Mouse (Mus musculus): ENCODE data around the gene Mr1.
A peak's percentile ranks its signal among the peaks of the same experiment; 100 is the strongest.

The Mr1 gene

DNA sequence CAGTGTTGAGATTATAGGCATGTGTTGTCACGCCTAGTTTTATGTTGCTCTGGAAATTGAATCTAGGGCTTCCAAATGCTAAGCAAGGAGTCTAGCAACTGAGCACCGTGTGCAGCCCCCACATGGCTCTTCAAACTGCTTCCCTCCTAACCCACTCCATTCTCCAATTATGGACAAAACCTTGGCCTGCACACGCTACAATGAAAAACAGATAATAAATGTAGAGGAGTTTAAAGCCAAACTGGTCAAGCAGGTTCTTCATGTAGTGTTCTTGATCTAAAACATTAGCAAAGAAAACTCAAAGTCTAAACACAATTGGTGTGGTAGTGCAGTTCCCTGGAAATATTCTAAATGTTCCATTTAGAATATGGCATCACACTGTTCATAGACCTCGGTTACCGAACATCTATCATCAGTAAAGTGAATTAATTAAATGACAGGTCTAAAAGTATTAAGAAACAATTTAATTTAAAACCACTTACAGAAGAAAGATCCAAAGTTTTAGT, 19.1 kb downstream of the Mr1 start:
- no peak for DNase-seq

DNA sequence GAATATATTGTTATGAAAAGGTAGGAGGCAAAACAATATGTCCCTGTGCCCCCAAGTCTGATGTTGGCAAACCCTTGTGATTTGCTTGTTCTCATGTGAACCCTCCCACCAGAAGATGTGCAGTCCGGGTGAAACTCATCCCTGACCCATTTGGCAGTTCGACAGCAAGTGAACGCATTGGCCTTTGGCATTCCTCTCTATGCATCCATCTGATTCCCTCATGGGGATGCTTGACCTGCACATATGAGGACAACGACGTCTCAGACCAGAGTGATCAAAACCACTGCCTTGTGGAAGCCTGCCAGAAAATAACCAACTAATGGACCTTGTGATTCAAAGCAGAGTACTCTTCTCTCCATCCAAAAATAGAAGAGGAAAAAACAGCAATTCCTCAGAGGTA, 19.9 kb downstream of the Mr1 start:
- no peak for DNase-seq

- no peak for DNase-seq
These were observed 22.2 kb downstream of the Mr1 start for GRCm38 (mm10) chr1:155124397-155124796.

- DNase-seq: peak in 1 of 2 experiments; percentile 49
These were observed 24.4 kb downstream of the Mr1 start for GRCm38 (mm10) chr1:155121977-155122939.

DNA sequence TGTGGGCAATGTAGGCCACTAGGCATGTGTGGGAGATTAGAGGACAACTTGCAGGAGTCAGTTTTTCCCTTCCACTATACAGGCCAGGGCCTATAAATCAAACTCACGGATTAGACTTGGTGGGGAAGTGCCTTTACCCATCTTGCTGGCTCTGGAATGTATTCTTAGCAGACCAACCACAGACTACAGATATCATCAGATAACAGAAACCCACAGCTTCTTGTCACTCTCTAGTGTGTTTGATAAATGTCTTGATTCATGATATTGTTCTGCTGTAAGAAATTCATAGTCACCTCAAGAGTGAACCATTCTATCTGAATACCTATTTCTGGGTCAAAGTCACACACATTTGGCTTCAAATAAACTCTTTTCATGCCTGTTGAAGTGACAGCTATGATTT, 26.9 kb downstream of the Mr1 start:
- no peak for DNase-seq

GRCm38 (mm10) chr1:155113946-155114345, 32.7 kb downstream of the Mr1 start:
- DNase-seq: no peak

DNA sequence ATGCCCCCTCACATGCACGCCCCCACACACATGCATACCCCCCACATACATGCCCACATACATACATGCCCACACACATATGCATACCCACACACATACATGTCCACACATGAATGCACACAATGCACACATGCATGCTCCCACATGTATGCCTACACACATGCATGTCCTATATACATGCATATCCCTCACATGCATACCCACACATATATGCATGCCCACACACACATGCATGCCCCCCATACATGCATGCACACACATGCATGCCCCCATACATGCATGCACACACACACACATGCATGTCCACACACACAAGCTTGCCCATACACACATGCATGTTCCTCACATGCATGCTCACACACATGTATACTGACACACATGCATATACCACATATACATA, 33.7 kb downstream of the Mr1 start:
- DNase-seq: no peak

GRCm38 (mm10) chr1:155112118-155112517, 34.5 kb downstream of the Mr1 start:
- DNase-seq: no peak

DNA sequence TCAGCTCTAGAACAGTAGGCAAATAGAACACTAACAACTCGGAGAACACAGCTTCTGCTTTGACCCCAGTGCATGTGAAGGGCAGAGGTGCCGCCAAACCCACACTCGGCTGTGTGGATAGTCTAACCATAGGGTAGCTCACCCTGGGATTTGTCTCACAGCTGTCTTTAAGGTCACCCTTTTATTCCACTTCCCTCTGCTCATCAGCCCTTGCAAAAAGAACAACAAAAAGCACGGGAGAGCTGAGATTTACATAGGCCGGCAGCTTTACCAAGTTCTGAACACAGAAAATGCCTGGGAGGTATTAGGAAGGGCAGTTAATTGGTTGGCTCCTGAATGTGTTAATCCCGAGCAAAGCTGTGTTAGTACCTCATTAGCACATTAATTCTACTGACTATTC, 35.1 kb downstream of the Mr1 start:
- DNase-seq: no peak

DNA sequence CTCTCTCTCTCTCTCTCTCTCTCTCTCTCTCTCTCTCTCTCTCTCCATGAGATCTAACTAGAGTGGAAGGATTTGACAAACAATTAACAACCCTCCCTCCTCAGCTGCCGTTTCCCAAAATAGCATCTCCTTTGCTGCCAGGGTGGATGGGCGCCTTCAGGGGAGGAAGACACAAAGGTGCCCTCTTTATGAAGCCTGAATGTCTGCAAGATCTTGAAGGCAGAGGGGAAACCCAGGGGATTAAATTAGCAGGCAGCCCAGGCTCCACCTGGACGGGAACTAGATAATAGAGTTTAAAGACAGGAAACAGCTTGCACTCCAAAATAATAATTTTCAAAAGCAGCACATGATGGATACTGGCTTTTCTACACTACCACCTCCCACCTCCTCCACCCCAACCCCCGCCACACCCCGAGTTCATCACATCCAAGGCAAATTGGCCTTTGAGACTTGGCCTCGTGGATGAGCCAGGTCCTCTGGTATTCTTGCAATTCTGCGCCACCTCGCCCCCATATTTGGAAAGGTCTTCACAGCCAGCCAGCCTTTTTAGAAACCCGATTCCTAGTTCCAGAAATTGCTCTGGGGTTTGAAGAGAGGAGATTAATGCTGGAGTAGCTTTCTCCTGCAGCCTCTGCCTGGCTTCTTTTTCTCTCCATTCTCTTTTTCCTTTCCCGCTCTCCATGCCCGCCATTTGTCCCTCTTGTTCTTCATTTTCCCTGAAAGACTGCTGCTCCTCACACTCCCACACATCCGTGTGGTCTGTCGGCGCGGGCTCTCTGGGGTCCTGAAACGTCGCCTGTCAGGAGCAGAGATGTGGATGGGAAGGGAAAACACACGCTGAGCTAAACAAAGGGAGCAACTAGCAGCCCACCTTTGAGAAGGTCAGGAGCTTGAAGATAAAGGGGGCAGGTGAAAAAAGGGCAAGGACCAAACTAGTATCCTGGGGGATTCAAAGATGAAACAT, 36.9 kb downstream of the Mr1 start:
- no peak for DNase-seq

GRCm38 (mm10) chr1:155108412-155108811, 38.2 kb downstream of the Mr1 start:
- no peak for DNase-seq

GRCm38 (mm10) chr1:155107843-155108242, 38.8 kb downstream of the Mr1 start:
- DNase-seq: no peak

GRCm38 (mm10) chr1:155106310-155106709, 40.3 kb downstream of the Mr1 start:
- DNase-seq: no peak

- DNase-seq: no peak
These were observed 42.6 kb downstream of the Mr1 start for GRCm38 (mm10) chr1:155103991-155104390.

- DNase-seq: no peak
These were observed 44.0 kb downstream of the Mr1 start for GRCm38 (mm10) chr1:155102631-155103030.

- peak; percentile 96 to 98 for DNase-seq
These were observed 47.2 kb downstream of the Mr1 start, which contains the start of gene Ier5 for GRCm38 (mm10) chr1:155099280-155099848. Gene Ier5 (minus strand): TSS chr1:155099636.

GRCm38 (mm10) chr1:155098486-155099279, 47.9 kb downstream of the Mr1 start:
- peak; percentile 48 to 72 for DNase-seq

GRCm38 (mm10) chr1:155097931-155098485, 48.6 kb downstream of the Mr1 start:
- peak; percentile 47 to 59 for DNase-seq

DNA sequence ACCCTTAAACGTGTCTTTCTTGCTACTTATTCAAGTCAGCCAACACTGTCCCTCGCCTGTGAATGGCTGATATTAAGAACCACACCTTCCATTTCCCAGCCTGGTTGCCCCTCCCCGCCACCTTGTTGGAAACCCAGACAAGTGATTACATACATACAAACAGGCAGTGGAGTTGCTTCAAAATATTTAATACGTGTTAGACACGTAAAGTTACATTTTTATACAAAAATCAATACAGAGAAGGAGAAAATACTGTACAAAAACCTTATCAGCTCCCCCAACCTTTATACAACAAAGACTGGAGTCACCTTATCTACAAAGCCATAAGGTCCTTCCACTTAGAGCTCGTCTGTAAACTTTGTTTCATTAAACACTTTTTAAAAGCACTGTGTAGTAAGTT, 49.3 kb downstream of the Mr1 start:
- DNase-seq: no peak

DNA sequence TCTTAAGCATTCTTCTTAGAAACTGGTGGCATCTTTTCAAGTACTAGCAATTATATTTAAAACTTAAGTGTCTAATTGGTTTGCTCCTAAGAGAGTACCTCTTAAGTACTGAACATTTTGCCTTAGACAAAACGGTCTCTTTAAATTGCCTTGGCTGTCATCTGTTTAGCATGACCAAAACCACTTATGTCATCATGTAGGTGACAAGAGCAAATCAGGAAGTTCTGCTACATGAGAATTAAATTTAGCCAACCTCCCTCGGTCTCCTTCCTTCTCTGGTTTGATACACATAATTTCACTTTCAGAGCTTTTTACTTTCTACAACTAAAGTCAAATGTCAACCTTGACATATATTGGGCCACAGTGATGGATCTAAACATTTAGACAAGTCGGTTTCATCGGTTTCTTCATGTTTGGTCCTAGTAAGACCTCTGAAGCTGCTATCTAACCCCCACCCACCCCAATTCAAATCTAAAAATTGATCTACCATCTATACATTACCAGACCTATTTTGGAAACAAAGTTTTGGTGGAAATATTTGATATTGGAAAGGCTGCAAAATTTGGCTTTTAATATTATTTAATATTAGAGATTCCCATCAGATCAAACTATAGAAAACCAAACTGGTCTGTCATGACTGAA, 49.9 kb downstream of the Mr1 start:
- no peak for DNase-seq

All from kidney, postnatal 25 days (tissue).